Mouse (Mus musculus) MEL (cell line): ENCODE data around the gene Lmbr1. TPM values are rescaled to one million over a fixed set of nuclear protein-coding genes. Genes with fewer than 3 reads are reported as not detected.

ENCODE experiments used
- DNase-seq: peaks from one replicate; pipeline ENCODE4 v3.0.0; 2011; ENCODE audit warnings: low read depth, low spot score
- H3K27ac ChIP-seq: 2 replicates; pipeline ENCODE4 v1.5.1; 2012; ENCODE audit warnings: low read depth, mild to moderate bottlenecking, control low read depth, low read length, moderate library complexity; ENCODE audit not compliant: control insufficient read depth
- H3K27me3 ChIP-seq, 2 experiments: fragments of 150-350 bp in 1 of 2; sonication (generic) in 1 of 2; 2 replicates each; pipeline ENCODE4 v1.6.1; 2012; ENCODE audit warnings: low read length in 2 of 2, mild to moderate bottlenecking in 2 of 2, improper control_type of control experiment in 1 of 2, moderate library complexity in 1 of 2; ENCODE audit not compliant: insufficient read depth in 2 of 2, control insufficient read depth in 1 of 2
- H3K36me3 ChIP-seq, 2 experiments: 2 replicates each; pipeline ENCODE4 v1.6.1; 2012 to 2014; ENCODE audit warnings: low read length in 2 of 2, improper control_type of control experiment in 1 of 2, inconsistent platforms in 1 of 2, mild to moderate bottlenecking in 1 of 2; ENCODE audit not compliant: insufficient read depth in 2 of 2, control insufficient read depth in 1 of 2
- H3K4me1 ChIP-seq, 2 experiments: fragments of 150-350 bp in 1 of 2; sonication (generic) in 1 of 2; 2 replicates each; pipeline ENCODE4 v1.6.1; 2012; ENCODE audit warnings: low read length in 2 of 2, improper control_type of control experiment in 1 of 2, mild to moderate bottlenecking in 1 of 2; ENCODE audit not compliant: insufficient read depth in 2 of 2, control insufficient read depth in 1 of 2
- H3K4me3 ChIP-seq, 2 experiments: fragments of 150-350 bp in 1 of 2; sonication (generic) in 1 of 2; 2 replicates each; pipeline ENCODE4 v1.5.1; 2012; ENCODE audit warnings: low read depth in 2 of 2, low read length in 2 of 2, mild to moderate bottlenecking in 2 of 2, moderate library complexity in 2 of 2, control low read depth in 1 of 2, improper control_type of control experiment in 1 of 2; ENCODE audit not compliant: control insufficient read depth in 1 of 2, insufficient read depth in 1 of 2
- H3K79me2 ChIP-seq: 2 replicates; pipeline ENCODE4 v1.6.1; 2012; ENCODE audit warnings: mild to moderate bottlenecking, low read length, moderate library complexity; ENCODE audit not compliant: control insufficient read depth, poor library complexity, insufficient read depth
- H3K9ac ChIP-seq: 2 replicates; pipeline ENCODE4 v1.6.1; 2012; ENCODE audit warnings: low read depth, mild to moderate bottlenecking, control low read depth, low read length, moderate library complexity; ENCODE audit not compliant: control insufficient read depth, poor library complexity, severe bottlenecking
- H3K9me3 ChIP-seq: fragments of 150-350 bp; sonication (generic); replicated peaks from 2 replicates; pipeline ENCODE4 v1.6.1; 2012; ENCODE audit warnings: mild to moderate bottlenecking, low read length, improper control_type of control experiment, moderate library complexity; ENCODE audit not compliant: insufficient read depth
- CHD1 ChIP-seq: IDR thresholded peaks from 2 replicates; pipeline ENCODE4 v1.6.1; 2012; ENCODE audit warnings: low read depth, mild to moderate bottlenecking, inconsistent platforms, low read length, improper control_type of control experiment
- CHD2 ChIP-seq: IDR thresholded peaks from 2 replicates; pipeline ENCODE4 v1.6.1; 2011; ENCODE audit warnings: low read length, improper control_type of control experiment
- CTCF ChIP-seq, 3 experiments: IDR thresholded peaks in 2 of 3; conservative IDR thresholded peaks in 1 of 3; 2 replicates each; pipeline ENCODE4 v1.5.1; 2011 to 2012; ENCODE audit warnings: low read length in 3 of 3, low read depth in 2 of 3, mild to moderate bottlenecking in 2 of 3, improper control_type of control experiment in 1 of 3, inconsistent platforms in 1 of 3, mixed read lengths in 1 of 3, moderate library complexity in 1 of 3; ENCODE audit not compliant: control insufficient read depth in 1 of 3, insufficient read depth in 1 of 3, poor library complexity in 1 of 3, severe bottlenecking in 1 of 3
- E2F4 ChIP-seq: IDR thresholded peaks from 2 replicates; pipeline ENCODE4 v1.6.1; 2011; ENCODE audit warnings: low read depth, low read length, improper control_type of control experiment, borderline replicate concordance
- ELF1 ChIP-seq: IDR thresholded peaks from 2 replicates; pipeline ENCODE4 v1.6.1; 2014; ENCODE audit warnings: low read depth, mild to moderate bottlenecking, inconsistent platforms, low read length, improper control_type of control experiment, moderate library complexity
- ETS1 ChIP-seq: IDR thresholded peaks from 2 replicates; pipeline ENCODE4 v1.6.1; 2012; ENCODE audit warnings: low read depth, mild to moderate bottlenecking, inconsistent platforms, low read length, improper control_type of control experiment, moderate library complexity
- GABPA ChIP-seq: IDR thresholded peaks from 2 replicates; pipeline ENCODE4 v1.6.1; 2012; ENCODE audit warnings: low read depth, mild to moderate bottlenecking, inconsistent platforms, low read length, improper control_type of control experiment, moderate library complexity
- HCFC1 ChIP-seq: IDR thresholded peaks from 2 replicates; pipeline ENCODE4 v1.6.1; 2012; ENCODE audit warnings: low read depth, mild to moderate bottlenecking, inconsistent platforms, low read length, improper control_type of control experiment, moderate library complexity
- JUND ChIP-seq: IDR thresholded peaks from 2 replicates; pipeline ENCODE4 v1.6.1; 2011; ENCODE audit warnings: low read depth, mild to moderate bottlenecking, improper control_type of control experiment, low read length
- KAT2A ChIP-seq: conservative IDR thresholded peaks from 2 replicates; pipeline ENCODE4 v1.6.1; 2012; ENCODE audit warnings: low read depth, low read length, improper control_type of control experiment, inconsistent platforms
- MXI1 ChIP-seq: IDR thresholded peaks from 2 replicates; pipeline ENCODE4 v1.6.1; 2011; ENCODE audit warnings: mild to moderate bottlenecking, low read depth, low read length, improper control_type of control experiment
- NELFE ChIP-seq: IDR thresholded peaks from 2 replicates; pipeline ENCODE4 v1.6.1; 2011; ENCODE audit warnings: low read depth, low read length, improper control_type of control experiment
- POLR2AphosphoS5 ChIP-seq: IDR thresholded peaks from 2 replicates; pipeline ENCODE4 v1.6.1; 2012; ENCODE audit warnings: low read depth, borderline replicate concordance, mild to moderate bottlenecking, inconsistent platforms, low read length, moderate library complexity, mixed read lengths
- RAD21 ChIP-seq: IDR thresholded peaks from 2 replicates; pipeline ENCODE4 v1.6.1; 2011; ENCODE audit warnings: mild to moderate bottlenecking, low read depth, low read length, improper control_type of control experiment
- SIN3A ChIP-seq: IDR thresholded peaks from 2 replicates; pipeline ENCODE4 v1.6.1; 2012; ENCODE audit warnings: low read length, improper control_type of control experiment, inconsistent platforms
- SMC3 ChIP-seq: IDR thresholded peaks from 2 replicates; pipeline ENCODE4 v1.6.1; 2011; ENCODE audit warnings: low read depth, low read length, improper control_type of control experiment
- TBP ChIP-seq: IDR thresholded peaks from 2 replicates; pipeline ENCODE4 v1.8.0; 2011; ENCODE audit warnings: low read depth, low read length, improper control_type of control experiment
- TCF12 ChIP-seq: IDR thresholded peaks from 2 replicates; pipeline ENCODE4 v1.6.1; 2014; ENCODE audit warnings: low read depth, mild to moderate bottlenecking, inconsistent platforms, low read length, improper control_type of control experiment, moderate library complexity
- UBTF ChIP-seq: IDR thresholded peaks from 2 replicates; pipeline ENCODE4 v1.6.1; 2012; ENCODE audit warnings: low read depth, mild to moderate bottlenecking, inconsistent platforms, low read length, improper control_type of control experiment, moderate library complexity, borderline replicate concordance; ENCODE audit not compliant: insufficient read depth
- ZC3H11A ChIP-seq: IDR thresholded peaks from 2 replicates; pipeline ENCODE4 v1.6.1; 2012; ENCODE audit warnings: low read depth, mild to moderate bottlenecking, inconsistent platforms, low read length, improper control_type of control experiment
- ZKSCAN1 ChIP-seq: IDR thresholded peaks from 2 replicates; pipeline ENCODE4 v1.6.1; 2012; ENCODE audit warnings: low read depth, mild to moderate bottlenecking, inconsistent platforms, low read length, improper control_type of control experiment, moderate library complexity
- ZNF384 ChIP-seq: IDR thresholded peaks from 2 replicates; pipeline ENCODE4 v1.6.1; 2012; ENCODE audit warnings: low read depth, mild to moderate bottlenecking, inconsistent platforms, low read length, improper control_type of control experiment
- polyA plus RNA-seq, 2 experiments: library from polyadenylated mRNA; stranded (reverse) in 1 of 2; unstranded in 1 of 2; fragments of >175 nt in 1 of 2; fragments of >200 nt in 1 of 2; gene quantifications; 2 replicates each; pipeline versions ENCODE4 v1.2.1 to v1.2.4; 2012; ENCODE audit warnings: low replicate concordance in 2 of 2, low read depth in 1 of 2; ENCODE audit not compliant: insufficient read length in 2 of 2, insufficient read depth in 1 of 2, missing spikeins in 1 of 2
- total RNA-seq: library from RNA; depleted of rRNA; stranded (reverse); fragments of 300-350 nt; gene quantifications from 2 replicates; pipeline ENCODE4 v1.2.3, GENCODE M21; 2012

Lmbr1 gene
- total and polyA plus RNA-seq, 3 experiments: not detected

DNA sequence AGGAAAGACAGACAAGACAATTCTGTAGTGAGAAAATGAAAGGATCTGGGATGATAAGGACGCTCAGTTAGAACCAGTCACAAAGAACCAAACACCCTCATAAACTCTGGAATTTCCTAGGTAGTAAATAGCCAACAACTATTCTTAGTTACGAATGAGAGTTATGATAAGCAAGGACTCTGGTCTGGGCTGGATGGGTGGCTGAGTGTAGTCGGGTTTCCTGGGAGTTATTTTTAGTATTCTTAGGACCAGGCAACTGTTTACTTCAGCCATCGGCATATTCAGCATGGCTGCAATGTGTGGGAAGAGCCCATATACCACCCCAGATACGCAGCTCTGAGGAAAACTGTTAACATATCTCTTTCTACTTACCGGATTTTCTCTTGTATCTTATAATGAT lies 14.7 kb downstream of the Lmbr1 start:
- H3K4me1 ChIP-seq: no peaks in the 10 kb centered on the region
- no peaks in the 10 kb centered on the region for H3K36me3 ChIP-seq
- H3K9ac ChIP-seq: no peak overlapping the region
- DNase-seq: no peak
- peaks cover 4 to 7% of the 10 kb centered on the region in 2 experiments for H3K27me3 ChIP-seq
- H3K79me2 ChIP-seq: no peaks in the 10 kb centered on the region
- H3K27ac ChIP-seq: no peak overlapping the region
- no peak overlapping the region for H3K4me3 ChIP-seq
- TF ChIP-seq CHD2 (no peak), ZKSCAN1 (no peak), UBTF (no peak), ELF1 (no peak), JUND (no peak), POLR2AphosphoS5 (no peak), ZNF384 (no peak), HCFC1 (no peak), SIN3A (no peak), NELFE (no peak), E2F4 (no peak), TBP (no peak), GABPA (no peak), ETS1 (no peak), CHD1 (no peak), KAT2A (no peak), MXI1 (no peak)
- no peaks in the 10 kb centered on the region for H3K9me3 ChIP-seq

DNA sequence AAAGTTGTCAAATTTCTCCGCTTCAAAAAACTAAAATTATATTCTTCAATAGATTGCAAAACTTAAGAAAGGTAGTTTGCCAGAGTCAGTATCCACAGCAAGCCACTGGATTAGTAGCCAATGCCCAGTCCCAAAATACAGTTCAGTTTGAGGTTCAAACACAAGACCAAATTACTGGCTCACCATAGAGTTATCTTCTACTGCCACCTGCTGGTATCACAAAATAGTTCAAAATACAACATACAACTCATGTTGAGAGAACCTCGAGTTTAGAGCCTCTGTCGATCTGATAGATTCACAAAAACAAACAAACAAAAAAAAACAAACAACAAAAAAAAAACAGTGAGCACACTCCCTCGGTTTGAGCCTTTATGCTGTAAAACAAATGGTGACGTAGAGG lies 42.4 kb downstream of the Lmbr1 start:
- H3K27ac ChIP-seq: no peak overlapping the region
- H3K27me3 ChIP-seq: no peaks in the 10 kb centered on the region
- no peaks in the 10 kb centered on the region for H3K4me1 ChIP-seq
- TF ChIP-seq SMC3: peak; percentile 76
- no peak for TF ChIP-seq TCF12
- TF ChIP-seq RAD21: peak; percentile 86
- TF ChIP-seq ZC3H11A: peak; percentile 64
- TF ChIP-seq CTCF (IDR thresholded peaks at IDR 0.05 in 2 of 3, conservative IDR thresholded peaks at IDR 0.05 in 1 of 3; ENCODE audit: control insufficient read depth in 1 of 3, insufficient read depth in 1 of 3, low read depth in 2 of 3, low read length in 3 of 3, poor library complexity in 1 of 3, severe bottlenecking in 1 of 3): peak in 2 of 3 experiments; percentile 46 to 75; a peak in 4 of 6 replicates
- no peak for TF ChIP-seq POLR2AphosphoS5
- peak; percentile 64 for DNase-seq
- no peak overlapping the region for H3K4me3 ChIP-seq
- H3K9ac ChIP-seq: no peak overlapping the region
- H3K9me3 ChIP-seq: no peaks in the 10 kb centered on the region
- no peaks in the 10 kb centered on the region for H3K79me2 ChIP-seq
- no peaks in the 10 kb centered on the region for H3K36me3 ChIP-seq
